Mouse (Mus musculus) midbrain, embryonic 16.5 days (tissue): ENCODE data around the gene Cenpu. TPM values are rescaled to one million over a fixed set of nuclear protein-coding genes. Genes with fewer than 3 reads are reported as not detected.

Source experiments
- ATAC-seq: fragments of 200-750 bp; cut with Nextera tagmentation; 2 replicates; pipeline ENCODE4 v1.8.0; 2017; ENCODE audit warnings: moderate TSS enrichment
- H3K27ac ChIP-seq: fragments of 300-500 bp; sonication (generic); 2 replicates; pipeline ENCODE4 v1.5.1; 2014; ENCODE audit warnings: mild to moderate bottlenecking, low read length, mixed read lengths
- H3K27me3 ChIP-seq: fragments of 300-500 bp; sonication (generic); 2 replicates; pipeline ENCODE4 v1.6.1; 2014; ENCODE audit warnings: low read depth, low read length, mixed read lengths; ENCODE audit not compliant: control insufficient read depth, insufficient read depth
- H3K36me3 ChIP-seq: fragments of 300-500 bp; sonication (generic); 2 replicates; pipeline ENCODE4 v1.6.1; 2014; ENCODE audit warnings: mild to moderate bottlenecking, low read length, moderate library complexity, mixed read lengths; ENCODE audit not compliant: control insufficient read depth, insufficient read depth
- H3K4me1 ChIP-seq: fragments of 300-500 bp; sonication (generic); 2 replicates; pipeline ENCODE4 v1.6.1; 2014; ENCODE audit warnings: mild to moderate bottlenecking, low read length, mixed read lengths; ENCODE audit not compliant: control insufficient read depth, insufficient read depth
- H3K4me2 ChIP-seq: fragments of 300-500 bp; sonication (generic); 2 replicates; pipeline ENCODE4 v1.6.1; 2014; ENCODE audit warnings: mild to moderate bottlenecking, low read length, mixed read lengths
- H3K4me3 ChIP-seq: fragments of 300-500 bp; sonication (generic); 2 replicates; pipeline ENCODE4 v1.5.1; 2014; ENCODE audit warnings: low read depth, mild to moderate bottlenecking, low read length, moderate library complexity, mixed read lengths
- H3K9ac ChIP-seq: fragments of 300-500 bp; sonication (generic); 2 replicates; pipeline ENCODE4 v1.6.1; 2014; ENCODE audit warnings: low read depth, low read length, mixed read lengths
- H3K9me3 ChIP-seq: fragments of 300-500 bp; sonication (generic); replicated peaks from 2 replicates; pipeline ENCODE4 v1.6.1; 2014; ENCODE audit warnings: mild to moderate bottlenecking, low read length, mixed read lengths; ENCODE audit not compliant: control insufficient read depth, poor library complexity, severe bottlenecking
- WGBS: fragments of 180-500 bp; shearing (Covaris S2); extraction: QIAGEN DNeasy Blood & Tissue Kit; methylation state at CpG from one replicate; pipeline ENCODE4 v1.1.7; 2014; 5-methylcytosine and 5-hydroxymethylcytosine counted together
- polyA plus RNA-seq: library from polyadenylated mRNA; unstranded; fragments of >200 nt; fragmentation: Nextera tagmentation; extraction: Ambion mirVana; gene quantifications from 2 replicates; pipeline ENCODE4 v1.2.1, GENCODE M21; 2015

Gene Cenpu
- polyA plus RNA-seq, 1 experiment from 2014 or later, result 5.7 TPM

DNA sequence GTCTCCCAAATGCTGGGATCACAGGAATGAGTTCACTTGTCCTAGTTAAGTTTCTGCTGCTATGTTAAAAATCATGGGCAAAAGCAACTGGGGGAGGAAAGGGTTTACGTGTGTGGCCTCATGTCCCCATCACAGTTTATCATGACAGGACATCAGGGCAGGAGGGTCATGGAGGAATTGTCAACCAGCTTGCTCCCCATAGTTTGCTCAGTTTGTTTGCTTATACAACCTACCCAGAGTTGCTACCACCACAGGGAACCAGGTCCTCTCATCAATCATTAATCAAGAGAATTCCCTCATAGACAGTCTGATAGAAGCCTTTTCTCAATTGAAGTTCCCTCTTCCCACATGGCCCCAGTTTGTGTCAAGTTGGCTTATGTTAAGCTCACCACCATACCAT lies 37.8 kb upstream of the Cenpu start:
- Histone ChIP-seq H3K9ac (no peak overlapping the region), H3K27ac (no peak overlapping the region), H3K4me3 (no peak overlapping the region), H3K4me1 (no peaks in the 10 kb centered on the region), H3K9me3 (no peaks in the 10 kb centered on the region), H3K4me2 (no peak overlapping the region), H3K36me3 (peaks cover 9% of the 10 kb centered on the region), H3K27me3 (no peaks in the 10 kb centered on the region)
- 91% methylated on average over 1 of the region's 1 CpGs for WGBS
- ATAC-seq, result no peak

DNA sequence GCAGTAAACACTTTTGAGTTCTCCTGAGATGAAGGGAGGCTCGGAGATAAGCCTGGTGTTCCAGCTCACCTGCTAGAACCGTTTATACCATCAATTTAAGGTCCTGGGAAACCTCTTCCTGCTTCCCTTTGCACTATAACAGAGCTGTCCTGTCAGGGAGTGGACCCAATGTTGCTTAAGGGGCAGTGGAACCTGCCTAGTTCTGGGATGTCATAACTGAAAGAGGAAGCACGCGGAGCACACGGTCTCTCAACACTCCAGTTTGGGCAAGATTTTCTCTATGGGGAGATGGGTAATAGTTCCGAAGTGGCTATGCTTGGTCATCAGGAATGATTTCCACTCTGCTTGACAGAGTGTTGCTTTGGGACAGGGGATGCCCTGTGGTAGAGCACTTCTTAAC lies 31.2 kb upstream of the Cenpu start:
- 92% methylated on average over 6 of the region's 6 CpGs for WGBS
- Histone ChIP-seq H3K9ac (no peak overlapping the region), H3K9me3 (no peaks in the 10 kb centered on the region), H3K36me3 (no peaks in the 10 kb centered on the region), H3K27ac (no peak overlapping the region), H3K4me1 (no peaks in the 10 kb centered on the region), H3K4me2 (no peak overlapping the region), H3K27me3 (no peaks in the 10 kb centered on the region), H3K4me3 (no peak overlapping the region)
- no peak for ATAC-seq

DNA sequence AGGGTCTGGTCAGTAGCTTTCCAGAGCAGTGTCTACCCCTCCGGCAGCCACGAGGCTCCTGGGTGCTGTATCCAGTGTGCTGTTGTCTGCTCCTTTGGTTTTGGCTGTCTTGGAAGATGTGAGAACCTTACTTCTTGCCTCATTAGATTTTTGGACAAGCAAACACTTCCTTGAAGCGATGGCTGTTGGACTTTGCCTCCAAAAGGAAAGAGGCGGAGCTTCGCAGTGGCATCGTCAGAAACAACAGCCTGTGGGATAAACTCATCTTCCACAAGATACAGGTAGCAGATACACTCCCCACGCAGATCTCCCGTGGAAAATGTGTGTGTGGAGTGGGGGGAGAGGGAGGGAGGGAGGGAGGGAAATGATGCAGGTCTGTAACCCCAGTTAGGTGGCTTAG lies 25.7 kb upstream of the Cenpu start:
- no peak overlapping the region for H3K9ac ChIP-seq
- 0 out of 2 replicates have a peak, but pooled peaks cover 5% of the 10 kb centered on the region for H3K36me3 ChIP-seq
- no peak overlapping the region for H3K4me3 ChIP-seq
- H3K27me3 ChIP-seq, result no peaks in the 10 kb centered on the region
- no peaks in the 10 kb centered on the region for H3K4me1 ChIP-seq
- no peak overlapping the region for H3K4me2 ChIP-seq
- ATAC-seq, result no peak
- H3K27ac ChIP-seq, result no peak overlapping the region
- no peaks in the 10 kb centered on the region for H3K9me3 ChIP-seq
- WGBS, result 90% methylated on average over 8 of the region's 8 CpGs

DNA sequence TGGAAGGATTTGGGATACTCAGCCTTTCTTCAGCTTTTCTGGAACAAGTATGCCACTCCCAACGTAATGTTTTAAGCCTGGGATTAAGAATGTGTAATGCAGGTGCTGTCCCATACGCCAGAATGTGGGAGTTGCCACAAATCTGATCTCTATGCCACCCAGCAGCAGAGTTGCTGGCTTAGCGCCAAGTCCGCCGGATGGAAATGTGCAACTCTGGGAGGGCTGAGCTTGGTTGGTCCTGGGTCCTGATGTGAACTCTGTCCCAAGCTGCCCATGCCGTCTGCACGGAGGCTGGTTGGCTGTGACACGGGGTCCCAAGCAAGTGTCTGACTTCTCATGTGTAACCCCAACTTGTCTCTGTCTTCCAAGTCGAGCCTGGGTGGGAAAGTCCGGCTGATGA lies 25.0 kb upstream of the Cenpu start:
- H3K36me3 ChIP-seq, result peaks cover 11% of the 10 kb centered on the region; the same call in 1 of the 2 replicates
- H3K4me3 ChIP-seq, result no peak overlapping the region
- H3K9ac ChIP-seq, result no peak overlapping the region
- H3K27me3 ChIP-seq, result no peaks in the 10 kb centered on the region
- H3K9me3 ChIP-seq, result no peaks in the 10 kb centered on the region
- H3K27ac ChIP-seq, result no peak overlapping the region
- ATAC-seq, result no peak
- H3K4me2 ChIP-seq, result no peak overlapping the region
- H3K4me1 ChIP-seq, result no peaks in the 10 kb centered on the region
- WGBS, result 63% methylated on average over 10 of the region's 10 CpGs

DNA sequence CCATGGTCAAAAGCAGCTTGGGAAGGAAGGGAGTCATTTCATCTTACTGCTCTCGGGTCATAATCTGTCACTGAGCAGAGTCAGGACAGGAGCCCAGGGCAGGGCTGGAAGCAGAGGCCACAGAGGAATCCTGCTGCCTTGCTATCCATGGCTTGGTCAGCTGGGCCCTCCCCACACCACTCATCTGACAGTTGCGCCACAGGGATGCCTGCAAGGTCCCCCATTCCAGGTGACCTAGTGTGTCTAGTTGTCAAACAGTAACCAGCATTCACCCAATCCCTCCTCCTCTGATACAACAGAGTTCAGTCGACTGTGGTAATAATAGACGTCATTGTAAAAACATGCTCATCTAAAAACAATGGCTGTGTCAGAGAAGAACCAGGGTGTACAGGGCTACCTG lies 22.3 kb upstream of the Cenpu start:
- no peak for ATAC-seq
- no peaks in the 10 kb centered on the region for H3K9me3 ChIP-seq
- WGBS, result 87% methylated on average over 4 of the region's 4 CpGs
- H3K4me1 ChIP-seq, result no peaks in the 10 kb centered on the region
- no peak overlapping the region for H3K4me2 ChIP-seq
- no peak overlapping the region for H3K4me3 ChIP-seq
- peaks cover 12% of the 10 kb centered on the region; the same call in 1 of the 2 replicates for H3K36me3 ChIP-seq
- H3K27ac ChIP-seq, result no peak overlapping the region
- no peak overlapping the region for H3K9ac ChIP-seq
- no peaks in the 10 kb centered on the region for H3K27me3 ChIP-seq

DNA sequence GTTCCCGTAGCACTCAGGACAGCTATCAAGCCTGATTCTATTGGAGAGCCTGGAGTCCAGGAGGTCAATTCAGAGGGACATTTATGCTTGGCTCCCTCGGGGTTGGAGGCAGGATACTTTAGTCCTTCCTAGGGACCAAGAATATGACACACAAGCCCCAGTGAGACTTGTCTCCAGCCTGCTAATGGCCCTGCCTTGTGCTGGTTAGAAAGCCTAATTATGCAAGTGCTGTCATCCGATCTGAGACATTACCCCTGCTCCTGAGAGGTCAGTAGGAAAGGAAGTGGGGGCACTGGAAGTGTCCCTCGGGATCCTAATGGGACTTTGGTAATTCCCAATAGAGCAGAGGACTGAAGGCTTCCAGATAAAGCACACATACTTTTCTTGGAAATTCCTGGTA lies 21.3 kb upstream of the Cenpu start:
- Histone ChIP-seq H3K27me3 (no peaks in the 10 kb centered on the region), H3K27ac (no peak overlapping the region), H3K9ac (no peak overlapping the region), H3K4me3 (no peak overlapping the region), H3K4me2 (no peak overlapping the region), H3K4me1 (no peaks in the 10 kb centered on the region), H3K36me3 (peaks cover 12% of the 10 kb centered on the region; the same call in 1 of the 2 replicates), H3K9me3 (no peaks in the 10 kb centered on the region)
- 51% methylated on average over 4 of the region's 4 CpGs for WGBS
- ATAC-seq, result no peak

DNA sequence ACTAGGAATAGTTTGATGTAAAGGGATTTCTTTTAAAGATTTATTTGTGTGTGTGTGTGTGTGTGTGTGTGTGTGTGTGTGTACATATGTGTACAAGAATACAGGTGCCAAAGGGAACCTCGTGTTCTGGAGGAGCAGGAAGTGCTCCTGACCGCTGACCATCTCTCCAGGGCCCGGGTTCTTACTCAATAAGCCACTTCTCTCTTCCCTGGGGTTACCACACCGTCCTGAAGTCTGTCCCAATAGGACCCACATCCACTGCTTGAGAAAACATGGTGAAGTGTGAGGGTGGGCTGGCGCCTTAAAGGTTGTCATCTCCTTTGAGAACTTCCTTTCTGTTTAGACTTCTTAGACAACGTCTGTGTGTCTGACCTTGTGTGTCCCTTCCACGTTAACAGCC lies 17.9 kb upstream of the Cenpu start:
- ATAC-seq, result no peak

DNA sequence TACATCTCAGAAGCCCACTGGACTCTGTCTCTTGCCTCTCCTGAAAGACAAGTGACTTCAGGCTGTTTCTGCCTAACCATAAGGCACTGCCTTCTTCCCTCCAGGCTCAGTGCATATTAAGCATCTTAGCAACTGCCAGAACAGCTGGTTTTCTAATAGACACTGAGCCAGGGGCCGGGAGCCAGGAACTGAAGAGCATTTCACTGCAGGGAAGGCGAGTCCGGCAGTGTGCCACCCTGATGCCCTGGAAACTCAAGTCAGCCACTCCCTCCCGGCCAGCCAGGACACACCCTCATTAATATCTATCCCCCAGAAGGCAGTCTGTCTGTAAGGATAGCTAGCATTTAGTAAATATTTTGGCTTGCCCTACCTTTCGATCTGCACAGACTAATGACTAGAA lies 12.1 kb upstream of the Cenpu start:
- Histone ChIP-seq H3K4me3 (no peak overlapping the region), H3K27ac (no peak overlapping the region), H3K9ac (no peak overlapping the region), H3K4me1 (no peaks in the 10 kb centered on the region), H3K36me3 (no peaks in the 10 kb centered on the region; the same call in 1 of the 2 replicates), H3K4me2 (no peak overlapping the region), H3K9me3 (no peaks in the 10 kb centered on the region), H3K27me3 (no peaks in the 10 kb centered on the region)
- 48% methylated on average over 5 of the region's 5 CpGs for WGBS
- 0 out of 2 replicates have a peak, but pooled peaks have one; percentile 45 for ATAC-seq

More for the DNA sequence above, 17.9 kb upstream of the Cenpu start:
- no peak overlapping the region for H3K4me2 ChIP-seq
- H3K4me3 ChIP-seq, result no peak overlapping the region
- H3K9ac ChIP-seq, result no peak overlapping the region
- WGBS, result 90% methylated on average over 7 of the region's 7 CpGs
- H3K27ac ChIP-seq, result no peak overlapping the region
- H3K4me1 ChIP-seq, result no peaks in the 10 kb centered on the region
- H3K9me3 ChIP-seq, result no peaks in the 10 kb centered on the region
- H3K36me3 ChIP-seq, result peaks cover 10% of the 10 kb centered on the region; the same call in 1 of the 2 replicates
- no peaks in the 10 kb centered on the region for H3K27me3 ChIP-seq

DNA sequence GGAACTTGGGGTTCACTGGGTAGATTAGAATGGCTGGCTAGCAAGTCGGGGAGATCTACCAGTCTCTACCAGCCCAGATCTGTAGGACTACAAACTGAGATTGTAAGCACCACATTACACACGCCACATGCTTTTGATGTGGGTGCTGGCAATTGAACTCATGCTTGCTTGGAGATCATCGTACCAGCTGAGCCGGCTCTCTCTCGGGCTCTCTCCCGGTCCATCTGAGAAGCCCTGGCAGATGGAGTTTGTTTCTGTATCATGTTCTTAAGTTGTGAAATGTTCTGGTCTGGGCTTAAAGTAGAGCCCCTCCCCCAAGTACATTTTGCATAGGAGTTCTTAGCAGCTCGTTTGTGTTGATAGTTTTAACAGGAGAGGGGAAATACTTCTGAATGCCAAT lies 8.6 kb upstream of the Cenpu start:
- Histone ChIP-seq H3K27ac (no peak overlapping the region), H3K4me1 (no peaks in the 10 kb centered on the region), H3K4me2 (no peak overlapping the region), H3K36me3 (no peaks in the 10 kb centered on the region), H3K27me3 (no peaks in the 10 kb centered on the region), H3K9me3 (no peaks in the 10 kb centered on the region), H3K4me3 (no peak overlapping the region), H3K9ac (no peak overlapping the region)
- no peak for ATAC-seq
- WGBS, result 76% methylated on average over 7 of the region's 7 CpGs
